Mouse (Mus musculus) small intestine, adult 2 months (tissue): ENCODE results near the gene Gfy.

Experiments used
- CTCF ChIP-seq: fragments of 200-500 bp; IDR thresholded peaks from 2 replicates; pipeline ENCODE4 v1.5.1; 2012; ENCODE audit warnings: low read depth, mild to moderate bottlenecking, control low read depth, inconsistent platforms, low read length, moderate library complexity, mixed read lengths; ENCODE audit not compliant: insufficient replicate concordance, insufficient read length; ENCODE audit errors: extremely low read depth
- POLR2A ChIP-seq: fragments of 200-500 bp; IDR thresholded peaks from 2 replicates; pipeline ENCODE4 v1.6.1; 2012; ENCODE audit warnings: low read depth, mild to moderate bottlenecking, control low read depth, inconsistent platforms, low read length, moderate library complexity

GRCm38 (mm10) chr7:45216442-45217183 is 37.2 kb upstream of the Gfy start:
- TF ChIP-seq CTCF (no peak), POLR2A (no peak)
